Mouse (Mus musculus): ENCODE measurements around the gene Jazf1.

Gene Jazf1

DNA sequence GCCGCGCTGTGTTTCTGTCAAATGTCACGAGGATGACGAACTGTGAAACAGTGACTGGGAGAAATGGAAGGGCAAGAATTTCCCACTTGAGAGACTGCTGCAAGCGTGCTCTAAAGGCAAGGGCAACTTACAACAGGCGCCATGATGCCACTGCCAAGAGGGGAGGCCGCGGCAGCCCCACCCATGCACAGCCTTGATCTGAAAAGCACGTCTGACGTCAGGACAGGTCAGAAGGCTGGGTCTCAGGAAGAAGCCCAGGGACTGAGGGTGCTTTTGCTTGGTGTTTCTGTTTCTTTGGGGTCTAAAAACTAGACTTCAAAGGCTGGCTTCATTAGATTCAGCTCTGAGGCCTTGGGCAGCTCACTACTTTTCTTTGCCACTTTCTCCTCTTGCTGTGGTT is 278.1 kb downstream of the Jazf1 start:
- no peak for DNase-seq

DNA sequence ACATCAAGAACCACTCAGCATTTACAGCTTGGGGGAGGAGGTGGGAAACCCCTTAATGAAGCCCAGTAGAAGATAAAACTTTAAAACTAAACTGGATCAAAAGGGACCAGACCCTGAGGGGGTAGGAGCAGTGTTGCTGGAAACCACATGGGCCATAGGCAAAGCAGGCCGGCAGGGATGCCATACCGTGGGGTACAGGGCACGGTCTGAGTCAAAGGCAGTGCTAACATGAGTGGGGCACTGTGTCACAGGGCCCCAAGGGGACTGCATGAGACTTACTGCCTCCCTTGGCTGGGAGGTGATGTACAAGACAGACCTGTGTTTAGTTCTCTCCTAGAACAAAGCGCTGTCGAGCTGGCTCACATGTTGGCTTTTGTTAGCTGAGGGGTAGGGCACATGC is 288.9 kb downstream of the Jazf1 start:
- no peak for DNase-seq

- DNase-seq: no peak
Measured at GRCm38 (mm10) chr6:52778523-52778922, 289.9 kb downstream of the Jazf1 start.

DNA sequence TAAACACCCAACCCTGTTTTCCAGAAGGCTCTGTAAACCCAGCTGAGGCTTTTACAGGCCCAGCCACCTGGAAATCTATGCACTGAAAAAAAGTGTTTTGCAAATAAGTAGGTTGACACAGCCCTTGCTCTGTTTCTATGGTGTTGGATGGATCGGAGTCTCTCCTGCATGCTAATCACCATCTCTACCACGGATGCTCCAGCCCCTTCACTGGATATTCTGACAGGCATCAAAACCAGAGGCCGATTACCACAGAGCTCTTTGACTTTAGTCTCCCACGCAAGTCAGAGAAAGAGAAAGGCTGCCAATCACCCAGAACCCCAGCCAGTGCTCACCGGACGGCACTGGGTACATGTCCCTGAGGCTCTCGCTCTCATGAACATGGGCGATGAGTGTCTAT is 291.4 kb downstream of the Jazf1 start:
- DNase-seq: no peak

DNA sequence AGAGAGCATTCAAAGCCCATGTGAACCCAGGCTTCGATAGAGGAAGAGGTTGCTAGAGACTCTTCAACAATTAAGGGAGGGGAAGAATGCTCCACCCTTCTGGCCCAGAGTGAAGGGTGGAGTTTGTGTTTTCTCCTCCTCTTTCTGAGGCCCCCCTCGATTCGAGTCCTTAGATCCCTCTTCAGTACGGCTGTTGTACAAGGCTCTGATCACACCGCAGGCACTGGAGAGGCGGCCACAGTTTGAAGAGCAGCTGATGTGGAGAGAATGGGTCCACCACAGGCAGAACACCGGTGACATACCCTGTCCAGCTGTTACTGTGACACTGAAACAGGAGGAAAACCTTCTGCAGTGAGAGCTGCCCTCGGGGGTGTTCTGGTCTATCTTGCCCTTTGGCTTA is 292.5 kb downstream of the Jazf1 start:
- no peak for DNase-seq

- no peak for DNase-seq
Measured at GRCm38 (mm10) chr6:52775350-52775749, 293.1 kb downstream of the Jazf1 start.

GRCm38 (mm10) chr6:52773132-52773531 is 295.3 kb downstream of the Jazf1 start:
- DNase-seq: no peak

DNA sequence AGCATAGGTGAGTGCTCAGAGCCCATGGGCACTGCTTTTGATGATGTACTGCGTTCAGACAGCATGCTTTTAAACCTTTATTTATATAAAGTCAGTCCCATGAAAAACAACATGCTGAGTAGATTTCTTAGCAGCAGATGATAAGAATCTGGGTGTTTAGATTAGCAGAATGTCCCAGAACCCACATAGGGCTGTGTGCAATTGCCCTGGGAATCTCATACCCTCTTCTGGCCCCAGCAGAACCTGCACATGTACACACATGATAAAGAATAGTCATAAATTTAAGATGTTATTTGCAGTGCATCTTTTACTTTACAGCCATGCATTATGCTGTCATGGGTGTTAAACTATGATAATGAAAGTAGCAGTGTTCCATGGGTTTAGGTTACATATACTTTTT is 297.6 kb downstream of the Jazf1 start:
- no peak for DNase-seq

DNA sequence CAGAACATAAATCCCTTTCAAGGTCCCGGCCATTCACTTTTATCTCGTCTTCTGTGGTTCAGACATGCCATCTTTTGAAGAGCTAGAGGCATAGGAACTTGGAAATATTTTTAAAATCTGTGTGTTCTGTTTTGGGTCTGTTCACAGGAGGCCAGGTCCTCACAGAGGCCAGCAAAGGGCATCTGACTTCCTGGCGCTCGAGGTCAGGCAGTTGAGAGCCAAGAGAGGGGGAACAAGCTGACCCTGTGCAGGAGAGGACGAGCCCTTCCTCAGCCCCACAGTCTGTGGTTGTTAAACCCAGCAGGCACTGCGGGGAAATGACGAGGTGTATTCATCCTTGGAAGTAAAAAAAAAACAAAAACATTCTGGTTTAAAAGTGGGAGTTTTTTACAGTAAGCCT is 303.2 kb downstream of the Jazf1 start:
- DNase-seq: no peak

- no peak for DNase-seq
Measured at GRCm38 (mm10) chr6:52752832-52753231, 315.6 kb downstream of the Jazf1 start.

- no peak for DNase-seq
Measured at GRCm38 (mm10) chr6:52734630-52735029, 333.8 kb downstream of the Jazf1 start.

GRCm38 (mm10) chr6:52730338-52730737 is 338.1 kb downstream of the Jazf1 start:
- no peak for DNase-seq

- peak; percentile 16 for DNase-seq
Measured at GRCm38 (mm10) chr6:52724805-52725439, 343.5 kb downstream of the Jazf1 start.
